In genomic region chr16:56074565-56074964, GRCm38 (mm10) we compare ENCODE assay signal across 8 mouse cellular contexts. TPM values are rescaled to one million over a fixed set of nuclear protein-coding genes. Genes with fewer than 3 reads are reported as not detected.
DNase-seq lines count a peak whose midpoint lies in the region; ATAC-seq lines count a peak whose summit lies in the region.

No protein-coding gene starts in this region.

- no peak for ATAC-seq in lung, embryonic 16.5 days (ENCODE audit: low read depth)
- ATAC-seq in embryonic facial prominence, embryonic 11.5 days (replicated peaks; ENCODE audit: insufficient number of reproducible peaks, low FRiP score, low TSS enrichment, low read depth): no peak

- no peak overlapping the region for H3K9ac ChIP-seq in lung, embryonic 16.5 days (ENCODE audit: low read length)
- peak overlapping the region; percentile 18; the same call in 1 of the 2 replicates for H3K9ac ChIP-seq in embryonic facial prominence, embryonic 11.5 days (replicated peaks; ENCODE audit: low read length)

- H3K4me1 ChIP-seq in lung, embryonic 16.5 days (replicated peaks; ENCODE audit: control insufficient read depth, insufficient read depth, low read length): peaks cover 6% of the 10 kb centered on the region
- no peaks in the 10 kb centered on the region for H3K4me1 ChIP-seq in embryonic facial prominence, embryonic 11.5 days (ENCODE audit: control insufficient read depth, insufficient read depth, low read length)
- H3K4me1 ChIP-seq in limb, embryonic 10.5 days: peaks cover 10% of the 10 kb centered on the region; the same call in 1 of the 2 replicates

- H3K4me2 ChIP-seq in lung, embryonic 16.5 days (ENCODE audit: low read depth, low read length): peak overlapping the region; percentile 52; the same call in 1 of the 2 replicates
- H3K4me2 ChIP-seq in embryonic facial prominence, embryonic 11.5 days (ENCODE audit: low read depth, low read length): no peak overlapping the region

- no peaks in the 10 kb centered on the region for H3K36me3 ChIP-seq in lung, embryonic 16.5 days (ENCODE audit: control insufficient read depth, insufficient read depth, low read length)
- H3K36me3 ChIP-seq in embryonic facial prominence, embryonic 11.5 days (replicated peaks; ENCODE audit: control insufficient read depth, insufficient read depth, low read depth, low read length): no peaks in the 10 kb centered on the region
- H3K36me3 ChIP-seq in limb, embryonic 10.5 days: 0 out of 2 replicates have a peak, but pooled peaks cover 2% of the 10 kb centered on the region

- DNase-seq in lung, postnatal 25 days (ENCODE audit: low spot score): no peak
- DNase-seq in embryonic facial prominence, embryonic 11.5 days (ENCODE audit: low spot score): no peak
- no peak for DNase-seq in limb, embryonic 10.5 days (ENCODE audit: low spot score)
- DNase-seq in retina, embryonic 14.5 days (ENCODE audit: low spot score): peak; percentile 9
- no peak for DNase-seq in gastrocnemius, postnatal 10 days
- DNase-seq in adrenal gland, postnatal 4 days (ENCODE audit: low spot score in 2 of 2): no peak
- no peak for DNase-seq in gastrocnemius, postnatal 4 days (ENCODE audit: low spot score in 2 of 2)

- H3K4me3 ChIP-seq in lung, embryonic 16.5 days (ENCODE audit: low read length): no peak overlapping the region
- H3K4me3 ChIP-seq in embryonic facial prominence, embryonic 11.5 days (ENCODE audit: low read depth, low read length): no peak overlapping the region
- 0 out of 2 replicates have a peak overlapping the region, but pooled peaks have one; percentile 78 for H3K4me3 ChIP-seq in limb, embryonic 10.5 days

- no peaks in the 10 kb centered on the region; the same call in 1 of the 2 replicates for H3K27me3 ChIP-seq in lung, embryonic 16.5 days (ENCODE audit: control insufficient read depth, insufficient read depth, low read depth, low read length)
- no peaks in the 10 kb centered on the region for H3K27me3 ChIP-seq in embryonic facial prominence, embryonic 11.5 days (ENCODE audit: control insufficient read depth, insufficient read depth, low read length)
- no peaks in the 10 kb centered on the region for H3K27me3 ChIP-seq in limb, embryonic 10.5 days (ENCODE audit: low read depth, poor library complexity, severe bottlenecking)

- H3K27ac ChIP-seq in lung, embryonic 16.5 days (ENCODE audit: low read length): no peak overlapping the region
- H3K27ac ChIP-seq in embryonic facial prominence, embryonic 11.5 days (replicated peaks; ENCODE audit: low read depth, low read length): no peak overlapping the region
- peak overlapping the region; percentile 93 for H3K27ac ChIP-seq in limb, embryonic 10.5 days

- 69% methylated on average over 5 of the region's 5 CpGs for WGBS in lung, embryonic 16.5 days
- WGBS in embryonic facial prominence, embryonic 11.5 days: 81% methylated on average over 5 of the region's 5 CpGs
- 76% methylated on average over 5 of the region's 5 CpGs for WGBS in limb, embryonic 10.5 days

- no peaks in the 10 kb centered on the region for H3K9me3 ChIP-seq in lung, embryonic 16.5 days (ENCODE audit: control insufficient read depth, low read length)
- H3K9me3 ChIP-seq in embryonic facial prominence, embryonic 11.5 days (replicated peaks; ENCODE audit: control insufficient read depth, low read length): no peaks in the 10 kb centered on the region
- H3K9me3 ChIP-seq in limb, embryonic 10.5 days (replicated peaks): no peaks in the 10 kb centered on the region

RNA-seq across cellular contexts. Expression of gene Senp7, which starts 26.4 kb away (rescaled TPM):
- 25.9 and 28.5 TPM in 2 replicates for polyA plus RNA-seq in lung, embryonic 16.5 days (2015; fragmentation: Nextera tagmentation; extraction: Ambion mirVana)
- 36.1 and 40.9 TPM in 2 replicates for polyA plus RNA-seq in embryonic facial prominence, embryonic 11.5 days (2014; fragmentation: Nextera tagmentation; extraction: Ambion mirVana)
- polyA plus RNA-seq in limb, embryonic 10.5 days (2016; fragmentation: Nextera tagmentation; extraction: Ambion mirVana): 22.8 and 31.6 TPM in 2 replicates
- total RNA-seq in gastrocnemius, postnatal 10 days (2021): 10 to 100 TPM; 16.8 to 21.8 TPM
- 10 to 100 TPM; 32.6 to 33.9 TPM for total RNA-seq in adrenal gland, postnatal 4 days (2021)
- total RNA-seq in gastrocnemius, postnatal 4 days (2021): 10 to 100 TPM; 27.3 to 28.4 TPM

RNA-seq across cellular contexts. Expression of gene Trmt10c, which starts 36.9 kb away (rescaled TPM):
- 20.9 and 23.9 TPM in 2 replicates for polyA plus RNA-seq in lung, embryonic 16.5 days (2015; fragmentation: Nextera tagmentation; extraction: Ambion mirVana)
- polyA plus RNA-seq in embryonic facial prominence, embryonic 11.5 days (2014; fragmentation: Nextera tagmentation; extraction: Ambion mirVana): 37.7 and 39.9 TPM in 2 replicates
- polyA plus RNA-seq in limb, embryonic 10.5 days (2016; fragmentation: Nextera tagmentation; extraction: Ambion mirVana): 35.2 and 35.6 TPM in 2 replicates
- 1 to 10 TPM; 8.9 to 9.0 TPM for total RNA-seq in gastrocnemius, postnatal 10 days (2021)
- total RNA-seq in adrenal gland, postnatal 4 days (2021): 10 to 100 TPM; 17.4 to 17.8 TPM
- total RNA-seq in gastrocnemius, postnatal 4 days (2021): 10 to 100 TPM in 1 of 2 experiments, 1 to 10 TPM in 1; 8.7 to 10.4 TPM

RNA-seq across cellular contexts. Expression of gene Pcnp, which starts 45.0 kb away (rescaled TPM):
- 207 and 226 TPM in 2 replicates for polyA plus RNA-seq in lung, embryonic 16.5 days (2015; fragmentation: Nextera tagmentation; extraction: Ambion mirVana)
- 328 and 365 TPM in 2 replicates for polyA plus RNA-seq in embryonic facial prominence, embryonic 11.5 days (2014; fragmentation: Nextera tagmentation; extraction: Ambion mirVana)
- polyA plus RNA-seq in limb, embryonic 10.5 days (2016; fragmentation: Nextera tagmentation; extraction: Ambion mirVana): 276 and 293 TPM in 2 replicates
- 10 to 100 TPM; 46.5 TPM for total RNA-seq in gastrocnemius, postnatal 10 days (2021)
- 100 to 1,000 TPM; 104 to 109 TPM for total RNA-seq in adrenal gland, postnatal 4 days (2021)
- 10 to 100 TPM; 59.0 to 66.2 TPM for total RNA-seq in gastrocnemius, postnatal 4 days (2021)
